Mouse (Mus musculus): ENCODE results near the gene Trim21.

GRCm38 (mm10) chr7:102575998-102576397 is 10.7 kb upstream of the Trim21 start:
- TF ChIP-seq CTCF (conservative IDR thresholded peaks at IDR 0.05; ENCODE audit: insufficient read depth, insufficient read length, low read depth, low read length) (no peak), POLR2A (IDR thresholded peaks at IDR 0.05; ENCODE audit: low read depth, low read length) (no peak)
